Mouse (Mus musculus) MN1 (cell line): ENCODE measurements around the gene Neurog2.

ENCODE experiments used
- DNase-seq: peaks from one replicate; pipeline ENCODE4 v3.0.0-alpha.2; 2016; ENCODE audit warnings: low spot score

The Neurog2 gene

GRCm38 (mm10) chr3:127633080-127634032 lies at the start of gene Neurog2:
TSS of gene Neurog2 (plus strand) at chr3:127633135.
- DNase-seq: no peak

- DNase-seq: no peak
Measured at GRCm38 (mm10) chr3:127597136-127597535, 35.8 kb upstream of the Neurog2 start.

GRCm38 (mm10) chr3:127608109-127608508 lies 24.8 kb upstream of the Neurog2 start:
- DNase-seq: no peak

- peak; percentile 55 for DNase-seq
Measured at GRCm38 (mm10) chr3:127625296-127625695, 7.6 kb upstream of the Neurog2 start.

- peak; percentile 44 for DNase-seq
Measured at GRCm38 (mm10) chr3:127625701-127626399, 7.1 kb upstream of the Neurog2 start.

- DNase-seq: no peak
Measured at GRCm38 (mm10) chr3:127626524-127626923, 6.4 kb upstream of the Neurog2 start.

- DNase-seq: no peak
Measured at GRCm38 (mm10) chr3:127627151-127627955, 5.6 kb upstream of the Neurog2 start.

GRCm38 (mm10) chr3:127627956-127628310 lies 5.0 kb upstream of the Neurog2 start:
- no peak for DNase-seq

GRCm38 (mm10) chr3:127628311-127629184 lies 4.4 kb upstream of the Neurog2 start:
- DNase-seq: no peak

- DNase-seq: no peak
Measured at GRCm38 (mm10) chr3:127630190-127630589, 2.7 kb upstream of the Neurog2 start.

GRCm38 (mm10) chr3:127630735-127631372 lies 2.1 kb upstream of the Neurog2 start:
- DNase-seq: no peak

GRCm38 (mm10) chr3:127631582-127631981 lies 1.4 kb upstream of the Neurog2 start:
- no peak for DNase-seq

GRCm38 (mm10) chr3:127632531-127632930 lies 404 bp upstream of the Neurog2 start:
- DNase-seq: peak; percentile 38

GRCm38 (mm10) chr3:127634101-127634983 lies 1.4 kb downstream of the Neurog2 start:
- peak; percentile 50 for DNase-seq

- no peak for DNase-seq
Measured at GRCm38 (mm10) chr3:127634984-127635349, 2.0 kb downstream of the Neurog2 start.

- no peak for DNase-seq
Measured at GRCm38 (mm10) chr3:127639875-127640761, 7.2 kb downstream of the Neurog2 start.

- DNase-seq: no peak
Measured at GRCm38 (mm10) chr3:127640762-127641700, 8.1 kb downstream of the Neurog2 start.

GRCm38 (mm10) chr3:127642211-127642610 lies 9.3 kb downstream of the Neurog2 start:
- DNase-seq: no peak
